Mouse (Mus musculus) neural tube, embryonic 14.5 days (tissue): ENCODE measurements around the gene Phf24. TPM values are rescaled to one million over a fixed set of nuclear protein-coding genes. Genes with fewer than 3 reads are reported as not detected.
A peak's percentile ranks its signal among the peaks of the same experiment; 100 is the strongest.

Experiments used
- ATAC-seq: fragments of 200-750 bp; cut with Nextera tagmentation; 2 replicates; pipeline ENCODE4 v1.8.0; 2017; ENCODE audit warnings: low read depth, mild to moderate bottlenecking, moderate TSS enrichment, moderate library complexity
- H3K27ac ChIP-seq: fragments of 300-500 bp; sonication (generic); 2 replicates; pipeline ENCODE4 v1.5.1; 2014; ENCODE audit warnings: low read depth, mild to moderate bottlenecking, control low read depth, low read length, moderate library complexity, mixed read lengths
- H3K27me3 ChIP-seq: fragments of 300-500 bp; sonication (generic); 2 replicates; pipeline ENCODE4 v1.6.1; 2014; ENCODE audit warnings: low read length; ENCODE audit not compliant: control insufficient read depth, insufficient read depth
- H3K36me3 ChIP-seq: fragments of 300-500 bp; sonication (generic); 2 replicates; pipeline ENCODE4 v1.6.1; 2014; ENCODE audit warnings: low read length, mixed read lengths; ENCODE audit not compliant: control insufficient read depth, insufficient read depth
- H3K4me1 ChIP-seq: fragments of 300-500 bp; sonication (generic); 2 replicates; pipeline ENCODE4 v1.6.1; 2014; ENCODE audit warnings: low read length; ENCODE audit not compliant: control insufficient read depth, insufficient read depth
- H3K4me2 ChIP-seq: fragments of 300-500 bp; sonication (generic); 2 replicates; pipeline ENCODE4 v1.6.1; 2014; ENCODE audit warnings: mild to moderate bottlenecking, low read depth, low read length, control low read depth
- H3K4me3 ChIP-seq: fragments of 300-500 bp; sonication (generic); 2 replicates; pipeline ENCODE4 v1.5.1; 2014; ENCODE audit warnings: low read depth, low read length, control low read depth, mixed read lengths
- H3K9ac ChIP-seq: fragments of 300-500 bp; sonication (generic); replicated peaks from 2 replicates; pipeline ENCODE4 v1.6.1; 2014; ENCODE audit warnings: low read depth, mild to moderate bottlenecking, control low read depth, low read length, mixed read lengths
- H3K9me3 ChIP-seq: fragments of 300-500 bp; sonication (generic); 2 replicates; pipeline ENCODE4 v1.6.1; 2016; ENCODE audit warnings: low read length; ENCODE audit not compliant: control insufficient read depth
- WGBS: fragments of 180-500 bp; shearing (Covaris S2); extraction: QIAGEN DNeasy Blood & Tissue Kit; methylation state at CpG from one replicate; pipeline ENCODE4 v1.1.7; 2014; 5-methylcytosine and 5-hydroxymethylcytosine counted together
- polyA plus RNA-seq: library from polyadenylated mRNA; unstranded; fragments of >200 nt; fragmentation: Nextera tagmentation; extraction: Ambion mirVana; gene quantifications from 2 replicates; pipeline ENCODE4 v1.2.1, GENCODE M21; 2014

Gene Phf24
- polyA plus RNA-seq, 1 experiment from 2014 or later = 48.7 TPM

GRCm38 (mm10) chr4:42902730-42903129 is 13.7 kb upstream of the Phf24 start:
- no peak overlapping the region for H3K4me3 ChIP-seq
- ATAC-seq = no peak
- no peaks in the 10 kb centered on the region for H3K9me3 ChIP-seq
- H3K36me3 ChIP-seq = no peaks in the 10 kb centered on the region
- H3K27ac ChIP-seq = no peak overlapping the region
- no peaks in the 10 kb centered on the region for H3K27me3 ChIP-seq
- 86% methylated on average over 5 of the region's 5 CpGs for WGBS
- no peak overlapping the region for H3K4me2 ChIP-seq
- H3K4me1 ChIP-seq = no peaks in the 10 kb centered on the region
- H3K9ac ChIP-seq = no peak overlapping the region

DNA sequence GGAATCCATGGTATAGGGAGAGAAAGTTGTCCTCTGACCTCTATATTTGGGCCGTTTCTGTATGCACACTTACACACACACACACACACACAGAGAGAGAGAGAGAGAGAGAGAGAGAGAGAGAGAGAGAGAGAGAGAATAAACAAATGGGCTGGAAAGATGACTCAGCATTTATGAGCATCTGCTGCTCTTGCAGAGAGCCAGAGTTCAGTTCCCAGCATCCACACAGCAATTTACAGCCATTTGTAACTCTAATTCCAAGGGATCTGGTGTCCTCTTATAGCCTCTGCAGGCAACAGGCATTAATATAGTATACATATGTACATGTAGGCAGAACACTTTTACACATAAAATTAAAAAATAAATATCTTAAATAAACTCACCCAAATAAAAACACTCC is 12.5 kb upstream of the Phf24 start:
- Histone ChIP-seq H3K4me2 (no peak overlapping the region), H3K36me3 (no peaks in the 10 kb centered on the region), H3K9me3 (no peaks in the 10 kb centered on the region), H3K4me3 (no peak overlapping the region), H3K4me1 (no peaks in the 10 kb centered on the region), H3K27me3 (no peaks in the 10 kb centered on the region), H3K9ac (no peak overlapping the region), H3K27ac (no peak overlapping the region)
- WGBS = 83% methylated on average over 1 of the region's 1 CpGs
- no peak for ATAC-seq

- Histone ChIP-seq H3K4me1 (no peaks in the 10 kb centered on the region), H3K9ac (no peak overlapping the region), H3K4me3 (no peak overlapping the region), H3K27me3 (no peaks in the 10 kb centered on the region), H3K4me2 (no peak overlapping the region), H3K9me3 (no peaks in the 10 kb centered on the region), H3K36me3 (no peaks in the 10 kb centered on the region), H3K27ac (no peak overlapping the region)
- WGBS = 88% methylated on average over 3 of the region's 3 CpGs
- no peak for ATAC-seq
Observed at GRCm38 (mm10) chr4:42904523-42904922, 11.9 kb upstream of the Phf24 start.

GRCm38 (mm10) chr4:42904966-42905365 is 11.5 kb upstream of the Phf24 start:
- Histone ChIP-seq H3K4me2 (no peak overlapping the region), H3K27ac (no peak overlapping the region), H3K4me1 (no peaks in the 10 kb centered on the region), H3K36me3 (no peaks in the 10 kb centered on the region), H3K4me3 (no peak overlapping the region), H3K9me3 (no peaks in the 10 kb centered on the region), H3K9ac (no peak overlapping the region), H3K27me3 (no peaks in the 10 kb centered on the region)
- no peak for ATAC-seq
- WGBS = 72% methylated on average over 6 of the region's 6 CpGs

DNA sequence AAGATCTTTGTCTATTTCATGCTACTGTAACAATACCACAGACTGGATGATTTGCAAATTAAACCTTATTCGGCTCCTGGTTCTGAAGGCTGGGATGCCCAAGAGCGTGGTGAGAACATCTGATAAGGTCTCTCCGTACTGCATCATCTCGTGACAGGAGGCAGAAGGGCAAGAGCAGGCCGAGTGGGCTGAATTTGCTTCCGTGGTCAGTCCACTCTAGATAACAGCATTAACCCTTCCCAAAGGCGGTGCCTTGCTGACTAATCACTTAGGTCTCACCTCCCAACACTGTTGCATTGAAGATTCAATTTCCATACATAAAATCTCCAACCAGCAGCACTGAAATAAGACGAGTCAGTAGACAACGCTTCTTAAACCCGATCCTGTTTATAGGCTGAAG is 3.1 kb upstream of the Phf24 start:
- H3K4me1 ChIP-seq = peaks cover 6% of the 10 kb centered on the region; the same call in 1 of the 2 replicates
- no peak overlapping the region for H3K9ac ChIP-seq
- no peak overlapping the region for H3K27ac ChIP-seq
- H3K36me3 ChIP-seq = no peaks in the 10 kb centered on the region
- peaks cover 7% of the 10 kb centered on the region; the same call in 1 of the 2 replicates for H3K27me3 ChIP-seq
- 50% methylated on average over 10 of the region's 10 CpGs for WGBS
- no peak overlapping the region for H3K4me3 ChIP-seq
- H3K9me3 ChIP-seq = no peaks in the 10 kb centered on the region
- no peak overlapping the region for H3K4me2 ChIP-seq
- ATAC-seq = no peak

DNA sequence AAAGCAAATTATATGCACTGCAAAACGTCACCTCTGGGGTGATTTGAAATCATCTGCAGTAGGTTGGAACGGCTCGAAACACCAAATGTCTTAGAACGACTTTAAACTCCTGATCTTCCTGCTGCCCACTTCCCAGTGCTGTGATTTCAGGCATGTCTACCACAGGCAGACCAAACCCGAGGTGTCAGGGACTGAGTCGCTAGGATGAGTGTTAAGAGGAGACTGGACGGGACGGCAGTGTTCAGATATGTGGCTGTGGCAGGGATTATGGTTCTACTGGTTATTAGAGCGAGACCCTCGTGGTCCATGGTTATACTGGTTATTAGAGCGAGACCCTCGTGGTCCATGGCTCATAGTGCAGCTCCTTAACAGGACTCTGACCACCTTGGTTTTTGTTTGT is 1.1 kb upstream of the Phf24 start:
- WGBS = 84% methylated on average over 12 of the region's 12 CpGs
- ATAC-seq = no peak
- peaks cover 8% of the 10 kb centered on the region; the same call in 1 of the 2 replicates for H3K27me3 ChIP-seq

GRCm38 (mm10) chr4:42915966-42916365 is 494 bp upstream of the Phf24 start:
- no peak overlapping the region for H3K9ac ChIP-seq
- H3K27me3 ChIP-seq = peaks cover 8% of the 10 kb centered on the region; the same call in 1 of the 2 replicates
- no peaks in the 10 kb centered on the region for H3K36me3 ChIP-seq
- H3K27ac ChIP-seq = no peak overlapping the region
- ATAC-seq = no peak
- H3K4me2 ChIP-seq = peak overlapping the region; percentile 83; the same call in 1 of the 2 replicates
- WGBS = 85% methylated on average over 1 of the region's 1 CpGs
- no peaks in the 10 kb centered on the region for H3K9me3 ChIP-seq
- H3K4me3 ChIP-seq = no peak overlapping the region
- H3K4me1 ChIP-seq = peaks cover 6% of the 10 kb centered on the region; the same call in 1 of the 2 replicates

More for the DNA sequence above, 1.1 kb upstream of the Phf24 start:
- no peaks in the 10 kb centered on the region for H3K9me3 ChIP-seq
- H3K4me1 ChIP-seq = peaks cover 6% of the 10 kb centered on the region; the same call in 1 of the 2 replicates
- H3K36me3 ChIP-seq = no peaks in the 10 kb centered on the region
- no peak overlapping the region for H3K4me2 ChIP-seq
- H3K27ac ChIP-seq = no peak overlapping the region
- H3K9ac ChIP-seq = no peak overlapping the region
- H3K4me3 ChIP-seq = no peak overlapping the region

DNA sequence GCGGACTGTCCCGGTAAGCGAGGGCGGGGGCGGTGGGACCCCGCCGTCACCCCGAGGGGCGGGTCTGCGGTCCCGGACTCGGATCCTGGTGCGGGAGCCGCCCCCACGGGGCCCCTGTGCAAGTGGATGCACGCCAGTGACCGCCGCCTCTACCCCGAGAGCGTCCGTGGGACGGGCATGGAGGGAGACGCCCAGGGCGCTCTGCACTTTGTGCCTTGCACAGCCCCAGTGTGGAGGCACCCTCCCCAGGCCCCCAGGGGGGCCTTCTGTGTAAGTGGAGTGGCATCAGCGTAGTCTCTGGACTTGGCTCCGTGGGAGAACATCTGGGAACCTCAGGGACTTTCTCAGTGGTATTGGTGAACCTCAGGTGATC is 928 bp downstream of the Phf24 start:
- H3K9me3 ChIP-seq = no peaks in the 10 kb centered on the region
- H3K4me1 ChIP-seq = peaks cover 6% of the 10 kb centered on the region; the same call in 1 of the 2 replicates
- H3K4me3 ChIP-seq = peak overlapping the region; percentile 74
- H3K27me3 ChIP-seq = peaks cover 8% of the 10 kb centered on the region; the same call in 1 of the 2 replicates
- peak overlapping the region; percentile 83 for H3K4me2 ChIP-seq
- WGBS = 1% methylated on average over 24 of the region's 26 CpGs
- peak overlapping the region; percentile 92 for H3K9ac ChIP-seq
- no peaks in the 10 kb centered on the region for H3K36me3 ChIP-seq
- peak; percentile 73 for ATAC-seq
- peak overlapping the region; percentile 44; the same call in 1 of the 2 replicates for H3K27ac ChIP-seq

DNA sequence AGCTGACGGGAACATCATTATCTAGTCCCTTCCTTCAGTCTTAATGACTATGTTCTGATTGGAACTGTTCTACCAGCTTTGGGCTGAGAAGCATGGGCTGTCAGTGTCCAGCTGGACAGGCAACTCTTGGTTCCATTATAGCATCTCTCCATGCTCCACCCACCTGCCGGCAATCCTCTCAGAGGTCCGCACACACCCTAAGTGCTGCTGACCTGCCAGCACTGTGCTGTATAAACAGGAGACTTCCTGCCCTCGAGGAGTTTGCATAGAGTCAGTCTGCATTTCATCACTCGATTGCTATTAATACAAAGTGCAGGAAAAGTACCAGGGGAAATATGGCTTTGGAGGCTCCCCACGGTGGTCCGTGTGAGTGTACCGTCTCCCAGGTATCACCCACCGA is 4.3 kb downstream of the Phf24 start:
- H3K27ac ChIP-seq = no peak overlapping the region
- no peak overlapping the region for H3K4me3 ChIP-seq
- no peak for ATAC-seq
- no peak overlapping the region for H3K9ac ChIP-seq
- no peak overlapping the region for H3K4me2 ChIP-seq
- H3K27me3 ChIP-seq = peaks cover 8% of the 10 kb centered on the region; the same call in 1 of the 2 replicates
- H3K9me3 ChIP-seq = no peaks in the 10 kb centered on the region
- WGBS = 81% methylated on average over 9 of the region's 9 CpGs
- no peaks in the 10 kb centered on the region for H3K36me3 ChIP-seq
- H3K4me1 ChIP-seq = peaks cover 6% of the 10 kb centered on the region; the same call in 1 of the 2 replicates
